Comparison of ENCODE assay signal across 8 mouse cellular contexts in genomic region chr5:101538410-101539253, GRCm38 (mm10).
DNase-seq lines count a peak whose midpoint lies in the region; ATAC-seq lines count a peak whose summit lies in the region.

No protein-coding gene starts in this region.

- WGBS in forebrain, embryonic 10.5 days, result 1% methylated on average over 24 of the region's 24 CpGs
- 1% methylated on average over 24 of the region's 24 CpGs for WGBS in forebrain, embryonic 15.5 days
- WGBS in lung, embryonic 15.5 days, result 8% methylated on average over 24 of the region's 24 CpGs

- intact Hi-C loops in left cerebral cortex, postnatal 4 days (cut with DNase I), result no loop called here

- no peak overlapping the region for H3K9ac ChIP-seq in forebrain, embryonic 15.5 days (replicated peaks)
- H3K9ac ChIP-seq in lung, embryonic 15.5 days, result no peak overlapping the region

- H3K27ac ChIP-seq in forebrain, embryonic 10.5 days, result no peak overlapping the region
- H3K27ac ChIP-seq in forebrain, embryonic 15.5 days (replicated peaks), result no peak overlapping the region
- no peak overlapping the region for H3K27ac ChIP-seq in lung, embryonic 15.5 days

- H3K27me3 ChIP-seq in forebrain, embryonic 10.5 days (ENCODE audit: poor library complexity, severe bottlenecking), result peaks cover 99% of the 10 kb centered on the region
- peaks cover 91% of the 10 kb centered on the region for H3K27me3 ChIP-seq in forebrain, embryonic 15.5 days
- H3K27me3 ChIP-seq in lung, embryonic 15.5 days, result peaks cover 59% of the 10 kb centered on the region
- H3K27me3 ChIP-seq in megakaryocyte, embryonic 14.5 days (replicated peaks), result no peaks in the 10 kb centered on the region

- H3K4me3 ChIP-seq in forebrain, embryonic 10.5 days, result peak overlapping the region; percentile 23; the same call in 1 of the 2 replicates
- H3K4me3 ChIP-seq in forebrain, embryonic 15.5 days, result no peak overlapping the region
- H3K4me3 ChIP-seq in lung, embryonic 15.5 days, result 0 out of 2 replicates have a peak overlapping the region, but pooled peaks have one; percentile 8
- H3K4me3 ChIP-seq in megakaryocyte, embryonic 14.5 days (replicated peaks), result peak overlapping the region; percentile 81

- DNase-seq in forebrain, embryonic 10.5 days (ENCODE audit: extremely low spot score, low spot score), result no peak
- DNase-seq in lung, postnatal 14 days, result no peak
- no peak for DNase-seq in left cerebral cortex, postnatal 4 days
- DNase-seq in adrenal gland, adult 18-20 months (ENCODE audit: low spot score in 2 of 2), result no peak
- no peak for DNase-seq in urinary bladder, adult 18-20 months (ENCODE audit: low spot score in 2 of 2)

- H3K4me1 ChIP-seq in forebrain, embryonic 10.5 days, result peaks cover 30% of the 10 kb centered on the region
- H3K4me1 ChIP-seq in forebrain, embryonic 15.5 days, result peaks cover 17% of the 10 kb centered on the region
- 0 out of 2 replicates have a peak, but pooled peaks cover 5% of the 10 kb centered on the region for H3K4me1 ChIP-seq in lung, embryonic 15.5 days
- peaks cover 7% of the 10 kb centered on the region; the same call in 1 of the 2 replicates for H3K4me1 ChIP-seq in megakaryocyte, embryonic 14.5 days

- H3K4me2 ChIP-seq in forebrain, embryonic 15.5 days (replicated peaks), result no peak overlapping the region; the same call in 1 of the 2 replicates
- H3K4me2 ChIP-seq in lung, embryonic 15.5 days, result peak overlapping the region; percentile 36

- no peaks in the 10 kb centered on the region for H3K9me3 ChIP-seq in forebrain, embryonic 10.5 days
- H3K9me3 ChIP-seq in forebrain, embryonic 15.5 days, result no peaks in the 10 kb centered on the region
- no peaks in the 10 kb centered on the region for H3K9me3 ChIP-seq in lung, embryonic 15.5 days
- H3K9me3 ChIP-seq in megakaryocyte, embryonic 14.5 days, result peaks cover 15% of the 10 kb centered on the region

- no peak for ATAC-seq in forebrain, embryonic 15.5 days (replicated peaks)
- no peak for ATAC-seq in lung, embryonic 15.5 days (ENCODE audit: borderline replicate concordance, extremely low read depth, low FRiP score, low TSS enrichment)

- H3K36me3 ChIP-seq in forebrain, embryonic 10.5 days (replicated peaks), result no peaks in the 10 kb centered on the region
- no peaks in the 10 kb centered on the region for H3K36me3 ChIP-seq in forebrain, embryonic 15.5 days
- H3K36me3 ChIP-seq in lung, embryonic 15.5 days, result no peaks in the 10 kb centered on the region
- no peaks in the 10 kb centered on the region for H3K36me3 ChIP-seq in megakaryocyte, embryonic 14.5 days (replicated peaks; ENCODE audit: low read length)
